Mouse (Mus musculus) brain, embryonic 14.5 days (tissue): ENCODE results near the gene Pcx.

Experiments
- CTCF ChIP-seq: fragments of 200-500 bp; IDR thresholded peaks from 2 replicates; pipeline ENCODE4 v1.5.1; 2012; ENCODE audit warnings: inconsistent platforms, mild to moderate bottlenecking, moderate library complexity, borderline replicate concordance; ENCODE audit not compliant: insufficient read depth, insufficient read length; ENCODE audit errors: extremely low read depth
- POLR2A ChIP-seq: fragments of 200-500 bp; IDR thresholded peaks from 2 replicates; pipeline ENCODE4 v1.6.1; 2012; ENCODE audit warnings: mild to moderate bottlenecking, inconsistent platforms, borderline replicate concordance; ENCODE audit not compliant: poor library complexity, insufficient read depth, insufficient read length, severe bottlenecking; ENCODE audit errors: extremely low read depth

DNA sequence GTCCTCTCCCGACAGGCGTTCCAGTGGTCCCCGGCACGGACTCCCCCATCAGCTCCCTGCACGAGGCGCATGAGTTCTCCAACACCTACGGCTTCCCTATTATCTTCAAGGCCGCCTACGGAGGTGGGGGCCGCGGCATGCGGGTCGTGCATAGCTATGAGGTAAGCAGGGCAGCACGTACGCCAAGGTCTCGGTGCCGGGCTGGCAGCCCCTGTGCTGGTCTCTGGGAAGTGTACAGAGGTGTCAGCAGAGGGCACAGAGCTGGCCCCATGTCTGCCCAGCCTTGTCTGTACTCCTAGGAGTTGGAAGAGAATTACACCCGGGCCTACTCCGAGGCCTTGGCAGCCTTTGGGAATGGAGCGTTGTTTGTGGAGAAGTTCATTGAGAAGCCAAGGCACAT, 92.2 kb downstream of the Pcx start:
- TF ChIP-seq CTCF (no peak), POLR2A (no peak)
